Mouse (Mus musculus) skeletal muscle tissue, postnatal 0 days (tissue): ENCODE measurements around the gene Olfr857. TPM values are rescaled to one million over a fixed set of nuclear protein-coding genes. Genes with fewer than 3 reads are reported as not detected.

Experiments used
- polyA plus RNA-seq: library from polyadenylated mRNA; unstranded; fragments of >200 nt; fragmentation: Nextera tagmentation; extraction: Ambion mirVana; gene quantifications from 2 replicates; pipeline ENCODE4 v1.2.1, GENCODE M21; 2015

Gene Olfr857
- polyA plus RNA-seq, result not detected in 2 replicates

DNA sequence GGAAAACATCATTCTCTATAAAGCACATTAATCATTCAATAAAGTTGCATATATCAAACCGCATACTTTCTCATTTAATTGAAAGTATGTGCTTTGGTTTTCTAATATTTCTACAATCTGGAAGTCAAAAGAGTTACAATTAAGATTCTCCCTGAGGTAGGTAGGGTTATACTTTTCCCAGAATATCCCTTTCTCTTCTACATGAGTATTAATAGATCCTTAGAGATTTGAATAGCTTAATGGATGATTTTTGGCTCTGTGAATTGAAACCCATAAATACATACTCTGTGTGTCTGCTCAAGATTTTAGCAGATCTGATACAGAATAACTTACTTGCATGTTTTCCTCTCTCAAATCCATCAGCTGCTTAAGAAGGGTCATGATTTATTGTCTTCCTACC lies at the start of gene Olfr857:
Olfr857 (plus strand) TSS at position 301 of the 400 bp plus-strand sequence.

Other genes with a start within 250 kb of the Olfr857 start
- not detected in 2 replicates for gene Olfr850, start 231.2 kb upstream of the Olfr857 start, polyA plus RNA-seq
- not detected in 2 replicates for gene Olfr851, start 216.1 kb upstream of the Olfr857 start, polyA plus RNA-seq
- gene Olfr853, start 168.4 kb upstream of the Olfr857 start, polyA plus RNA-seq, result not detected in 2 replicates
- gene Olfr854, start 142.1 kb upstream of the Olfr857 start, polyA plus RNA-seq, result not detected in 2 replicates
- gene Olfr855, start 126.8 kb upstream of the Olfr857 start, polyA plus RNA-seq, result not detected in 2 replicates
- gene Zfp317, start 87.3 kb upstream of the Olfr857 start, polyA plus RNA-seq, result 8.4 and 9.3 TPM in 2 replicates
- not detected in 2 replicates for gene Olfr58, start 70.8 kb downstream of the Olfr857 start, polyA plus RNA-seq
- not detected in 2 replicates for gene Olfr859, start 95.5 kb downstream of the Olfr857 start, polyA plus RNA-seq
- gene Olfr860, start 140.3 kb downstream of the Olfr857 start, polyA plus RNA-seq, result not detected in 2 replicates
- not detected in 2 replicates for gene Olfr862, start 178.6 kb downstream of the Olfr857 start, polyA plus RNA-seq
- 0.19 and 0.23 TPM in 2 replicates for gene Olfr77, start 207.4 kb downstream of the Olfr857 start, polyA plus RNA-seq